Mouse (Mus musculus): ENCODE results near the gene Abcb9. TPM values are rescaled to one million over a fixed set of nuclear protein-coding genes. Genes with fewer than 3 reads are reported as not detected.

The Abcb9 gene
- polyA plus RNA-seq, 1 experiment from 2014 or later = 10.9 TPM

- H3K27ac ChIP-seq (replicated peaks; ENCODE audit: low read depth, low read length) = peak within 1 kb of the TSS; percentile 93
- peak within 1 kb of the TSS; percentile 96 for H3K9ac ChIP-seq (replicated peaks; ENCODE audit: low read length)
- H3K4me3 ChIP-seq (replicated peaks; ENCODE audit: low read depth, low read length) = peak within 1 kb of the TSS; percentile 95
- ATAC-seq (ENCODE audit: low FRiP score, low TSS enrichment) (peak; percentile 78), DNase-seq (peak; percentile 96)
- no peaks in the 10 kb centered on the region for H3K27me3 ChIP-seq (ENCODE audit: control insufficient read depth, insufficient read depth, low read length)
- H3K4me2 ChIP-seq (ENCODE audit: low read length) = peak within 1 kb of the TSS; percentile 83
- H3K4me1 ChIP-seq (ENCODE audit: control insufficient read depth, insufficient read depth, low read length) = peaks cover 23% of the 10 kb centered on the region
- H3K9me3 ChIP-seq (ENCODE audit: control insufficient read depth, low read length) = no peaks in the 10 kb centered on the region
- under 1% methylated on average over 52 of the region's 52 CpGs for WGBS
- H3K36me3 ChIP-seq (ENCODE audit: control insufficient read depth, insufficient read depth, low read length) = no peaks in the 10 kb centered on the region
Measured at GRCm38 (mm10) chr5:124032001-124032508, 63.5 kb downstream of the Abcb9 start, which contains the start of gene Vps37b. Vps37b (minus strand) TSS chr5:124032270.

GRCm38 (mm10) chr5:124031068-124031955 is 64.3 kb downstream of the Abcb9 start:
- H3K27me3 ChIP-seq (ENCODE audit: control insufficient read depth, insufficient read depth, low read length) = no peaks in the 10 kb centered on the region
- H3K9me3 ChIP-seq (ENCODE audit: control insufficient read depth, low read length) = no peaks in the 10 kb centered on the region
- under 1% methylated on average over 25 of the region's 26 CpGs for WGBS
- no peaks in the 10 kb centered on the region for H3K36me3 ChIP-seq (ENCODE audit: control insufficient read depth, insufficient read depth, low read length)
- H3K27ac ChIP-seq (replicated peaks; ENCODE audit: low read depth, low read length) = peak overlapping the region; percentile 93
- H3K4me3 ChIP-seq (replicated peaks; ENCODE audit: low read depth, low read length) = peak overlapping the region; percentile 95
- H3K9ac ChIP-seq (replicated peaks; ENCODE audit: low read length) = peak overlapping the region; percentile 96
- peak; percentile 68 for DNase-seq
- peaks cover 24% of the 10 kb centered on the region for H3K4me1 ChIP-seq (ENCODE audit: control insufficient read depth, insufficient read depth, low read length)
- peak; percentile 59; the same call in 1 of the 2 replicates for ATAC-seq (ENCODE audit: low FRiP score, low TSS enrichment)
- peak overlapping the region; percentile 83 for H3K4me2 ChIP-seq (ENCODE audit: low read length)

DNA sequence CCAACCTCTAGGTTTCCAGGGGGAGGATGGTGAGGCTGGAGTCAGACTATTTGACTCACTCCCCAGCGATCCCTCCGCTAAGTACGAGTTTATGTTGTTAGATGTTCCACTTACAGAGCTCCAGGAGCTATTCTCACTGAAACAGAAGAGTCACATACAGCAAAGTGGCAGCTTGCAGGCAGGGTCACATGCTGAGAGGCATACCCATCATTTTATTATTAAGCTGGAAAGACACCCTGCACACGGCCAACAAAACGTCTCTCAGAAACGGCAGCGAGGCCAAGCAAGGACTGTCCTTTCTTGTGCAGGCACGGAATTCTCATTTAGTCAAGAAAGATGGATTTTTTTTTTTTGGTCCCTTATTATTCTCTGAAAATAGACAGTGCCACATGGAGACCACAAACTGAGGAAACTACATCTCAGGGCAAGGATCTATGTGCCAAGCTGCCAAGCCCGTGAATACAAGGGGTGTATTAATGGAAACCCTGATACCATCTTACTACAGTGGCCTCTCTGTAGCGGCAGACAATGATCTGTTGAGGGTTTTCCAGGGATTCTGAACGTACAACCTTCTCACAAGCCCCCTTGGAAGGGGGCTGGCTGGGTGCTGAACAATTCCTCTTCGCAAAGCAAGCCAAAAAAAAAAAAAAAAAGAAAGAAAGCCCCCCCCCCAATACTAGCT is 65.1 kb downstream of the Abcb9 start:
- WGBS = 12% methylated on average over 12 of the region's 12 CpGs
- Histone ChIP-seq H3K36me3 (ENCODE audit: control insufficient read depth, insufficient read depth, low read length) (no peaks in the 10 kb centered on the region), H3K4me1 (ENCODE audit: control insufficient read depth, insufficient read depth, low read length) (peaks cover 32% of the 10 kb centered on the region), H3K9ac (replicated peaks; ENCODE audit: low read length) (peak overlapping the region; percentile 96), H3K9me3 (ENCODE audit: control insufficient read depth, low read length) (no peaks in the 10 kb centered on the region), H3K4me3 (replicated peaks; ENCODE audit: low read depth, low read length) (peak overlapping the region; percentile 95), H3K27ac (replicated peaks; ENCODE audit: low read depth, low read length) (peak overlapping the region; percentile 93), H3K27me3 (ENCODE audit: control insufficient read depth, insufficient read depth, low read length) (no peaks in the 10 kb centered on the region), H3K4me2 (ENCODE audit: low read length) (peak overlapping the region; percentile 83)
- DNase-seq (peak; percentile 66), ATAC-seq (ENCODE audit: low FRiP score, low TSS enrichment) (peak; percentile 2; the same call in 1 of the 2 replicates)

DNA sequence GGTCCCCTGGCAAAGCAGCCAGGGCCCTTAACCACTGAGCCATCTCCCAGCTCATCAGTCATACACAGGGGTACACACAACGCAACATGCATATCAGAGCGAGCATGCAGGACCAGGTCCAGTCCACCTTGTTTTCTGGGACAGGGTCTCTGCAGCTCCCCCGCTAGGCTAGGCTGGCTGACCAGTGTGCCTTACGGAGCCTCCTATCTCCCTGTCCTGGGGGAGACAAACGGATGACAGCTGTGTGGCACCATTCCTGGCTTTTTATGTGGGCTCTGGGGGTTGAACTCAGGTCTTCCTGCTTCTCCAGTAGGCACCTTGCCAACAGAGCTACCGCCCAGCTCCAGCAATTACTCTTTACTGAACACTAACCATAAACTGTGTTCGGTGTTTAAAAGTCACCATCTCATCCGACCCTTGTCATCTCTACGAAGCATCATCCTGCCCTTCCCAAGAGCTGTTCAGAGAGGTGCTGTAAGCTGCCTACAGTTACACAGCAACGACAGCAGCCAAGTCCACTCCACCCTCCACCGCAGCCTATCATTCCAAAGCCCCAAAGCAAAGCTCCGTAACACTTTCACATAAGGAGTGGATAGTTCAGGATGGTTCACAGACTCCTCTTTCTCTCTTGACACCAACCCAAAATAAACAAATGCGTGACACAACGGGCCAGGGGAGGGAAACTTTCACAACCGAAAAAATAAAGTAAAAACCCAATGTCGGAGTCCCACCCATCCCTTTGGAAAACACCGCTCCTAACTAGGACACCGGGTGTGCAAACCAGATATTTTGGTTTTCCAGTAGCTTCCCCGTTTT is 66.2 kb downstream of the Abcb9 start:
- no peak for ATAC-seq (ENCODE audit: low FRiP score, low TSS enrichment)
- Histone ChIP-seq H3K9me3 (ENCODE audit: control insufficient read depth, low read length) (no peaks in the 10 kb centered on the region), H3K9ac (replicated peaks; ENCODE audit: low read length) (0 out of 2 replicates have a peak overlapping the region, but pooled peaks have one; percentile 2), H3K36me3 (ENCODE audit: control insufficient read depth, insufficient read depth, low read length) (no peaks in the 10 kb centered on the region), H3K4me1 (ENCODE audit: control insufficient read depth, insufficient read depth, low read length) (peaks cover 43% of the 10 kb centered on the region), H3K27me3 (ENCODE audit: control insufficient read depth, insufficient read depth, low read length) (no peaks in the 10 kb centered on the region), H3K4me2 (ENCODE audit: low read length) (peak overlapping the region; percentile 83), H3K27ac (replicated peaks; ENCODE audit: low read depth, low read length) (no peak overlapping the region), H3K4me3 (replicated peaks; ENCODE audit: low read depth, low read length) (peak overlapping the region; percentile 95)
- DNase-seq = no peak
- WGBS = 87% methylated on average over 19 of the region's 19 CpGs

- 42% methylated on average over 7 of the region's 7 CpGs for WGBS
- no peak overlapping the region for H3K9ac ChIP-seq (replicated peaks; ENCODE audit: low read length)
- H3K27ac ChIP-seq (replicated peaks; ENCODE audit: low read depth, low read length) = peak overlapping the region; percentile 42; the same call in 1 of the 2 replicates
- peak overlapping the region; percentile 83 for H3K4me2 ChIP-seq (ENCODE audit: low read length)
- peaks cover 50% of the 10 kb centered on the region for H3K4me1 ChIP-seq (ENCODE audit: control insufficient read depth, insufficient read depth, low read length)
- no peaks in the 10 kb centered on the region for H3K36me3 ChIP-seq (ENCODE audit: control insufficient read depth, insufficient read depth, low read length)
- DNase-seq (no peak), ATAC-seq (ENCODE audit: low FRiP score, low TSS enrichment) (no peak)
- no peak overlapping the region; the same call in 1 of the 2 replicates for H3K4me3 ChIP-seq (replicated peaks; ENCODE audit: low read depth, low read length)
- H3K9me3 ChIP-seq (ENCODE audit: control insufficient read depth, low read length) = no peaks in the 10 kb centered on the region
- H3K27me3 ChIP-seq (ENCODE audit: control insufficient read depth, insufficient read depth, low read length) = no peaks in the 10 kb centered on the region
Measured at GRCm38 (mm10) chr5:124028680-124029079, 66.9 kb downstream of the Abcb9 start.

- Histone ChIP-seq H3K27me3 (ENCODE audit: control insufficient read depth, insufficient read depth, low read length) (no peaks in the 10 kb centered on the region), H3K4me1 (ENCODE audit: control insufficient read depth, insufficient read depth, low read length) (peaks cover 51% of the 10 kb centered on the region), H3K4me2 (ENCODE audit: low read length) (peak overlapping the region; percentile 83), H3K9ac (replicated peaks; ENCODE audit: low read length) (peak overlapping the region; percentile 16; the same call in 1 of the 2 replicates), H3K9me3 (ENCODE audit: control insufficient read depth, low read length) (no peaks in the 10 kb centered on the region), H3K27ac (replicated peaks; ENCODE audit: low read depth, low read length) (peak overlapping the region; percentile 42; the same call in 1 of the 2 replicates), H3K4me3 (replicated peaks; ENCODE audit: low read depth, low read length) (no peak overlapping the region; the same call in 1 of the 2 replicates), H3K36me3 (ENCODE audit: control insufficient read depth, insufficient read depth, low read length) (no peaks in the 10 kb centered on the region)
- DNase-seq (no peak), ATAC-seq (ENCODE audit: low FRiP score, low TSS enrichment) (no peak)
- WGBS = 38% methylated on average over 19 of the region's 19 CpGs
Measured at GRCm38 (mm10) chr5:124027702-124028470, 67.7 kb downstream of the Abcb9 start.

- Histone ChIP-seq H3K4me3 (replicated peaks; ENCODE audit: low read depth, low read length) (no peak overlapping the region), H3K4me1 (ENCODE audit: control insufficient read depth, insufficient read depth, low read length) (peaks cover 51% of the 10 kb centered on the region), H3K9me3 (ENCODE audit: control insufficient read depth, low read length) (no peaks in the 10 kb centered on the region), H3K36me3 (ENCODE audit: control insufficient read depth, insufficient read depth, low read length) (no peaks in the 10 kb centered on the region), H3K9ac (replicated peaks; ENCODE audit: low read length) (no peak overlapping the region), H3K27ac (replicated peaks; ENCODE audit: low read depth, low read length) (no peak overlapping the region), H3K4me2 (ENCODE audit: low read length) (no peak overlapping the region), H3K27me3 (ENCODE audit: control insufficient read depth, insufficient read depth, low read length) (no peaks in the 10 kb centered on the region)
- ATAC-seq (ENCODE audit: low FRiP score, low TSS enrichment) (no peak), DNase-seq (no peak)
- WGBS = 72% methylated on average over 5 of the region's 5 CpGs
Measured at GRCm38 (mm10) chr5:124026568-124026967, 69.0 kb downstream of the Abcb9 start.

Data from midbrain, embryonic 14.5 days (tissue).